Mouse (Mus musculus) limb, embryonic 15.5 days (tissue): Measurements from ENCODE around the gene 2700097O09Rik. TPM values are rescaled to one million over a fixed set of nuclear protein-coding genes. Genes with fewer than 3 reads are reported as not detected.
"Not testable (repeated sequence)": the region's sequence is repeated elsewhere in the genome, so short reads cannot be mapped to it uniquely, and the experiment has no call there.

ENCODE experiments used
- ATAC-seq: fragments of 200-750 bp; cut with Nextera tagmentation; 2 replicates; pipeline ENCODE4 v1.8.0; 2017; ENCODE audit warnings: low read depth, moderate TSS enrichment; ENCODE audit not compliant: insufficient number of reproducible peaks, low FRiP score, low TSS enrichment
- H3K27ac ChIP-seq: fragments of 300-500 bp; sonication (generic); 2 replicates; pipeline ENCODE4 v1.5.1; 2015; ENCODE audit warnings: moderate library complexity, mild to moderate bottlenecking, inconsistent platforms
- H3K27me3 ChIP-seq: fragments of 300-500 bp; sonication (generic); 2 replicates; pipeline ENCODE4 v1.6.1; 2015; ENCODE audit warnings: inconsistent platforms
- H3K36me3 ChIP-seq: fragments of 300-500 bp; sonication (generic); 2 replicates; pipeline ENCODE4 v1.6.1; 2015; ENCODE audit warnings: inconsistent platforms
- H3K4me1 ChIP-seq: fragments of 300-500 bp; sonication (generic); 2 replicates; pipeline ENCODE4 v1.6.1; 2015; ENCODE audit warnings: inconsistent platforms
- H3K4me2 ChIP-seq: fragments of 300-500 bp; sonication (generic); 2 replicates; pipeline ENCODE4 v1.6.1; 2015; ENCODE audit warnings: mild to moderate bottlenecking, inconsistent platforms
- H3K4me3 ChIP-seq: fragments of 300-500 bp; sonication (generic); 2 replicates; pipeline ENCODE4 v1.5.1; 2015; ENCODE audit warnings: mild to moderate bottlenecking, inconsistent platforms
- H3K9ac ChIP-seq: fragments of 300-500 bp; sonication (generic); 2 replicates; pipeline ENCODE4 v1.6.1; 2015; ENCODE audit warnings: inconsistent platforms
- H3K9me3 ChIP-seq: fragments of 300-500 bp; sonication (generic); 2 replicates; pipeline ENCODE4 v1.6.1; 2016; ENCODE audit warnings: inconsistent platforms
- WGBS: fragments of 180-500 bp; shearing (Covaris S2); methylation state at CpG from one replicate; pipeline ENCODE4 v1.1.7; 2015; 5-methylcytosine and 5-hydroxymethylcytosine counted together
- polyA plus RNA-seq: library from polyadenylated mRNA; unstranded; fragments of >200 nt; fragmentation: Nextera tagmentation; extraction: Ambion mirVana; gene quantifications from 2 replicates; pipeline ENCODE4 v1.2.1, GENCODE M21; 2015

Gene 2700097O09Rik
- polyA plus RNA-seq, 1 experiment from 2014 or later, result 32.7 TPM

DNA sequence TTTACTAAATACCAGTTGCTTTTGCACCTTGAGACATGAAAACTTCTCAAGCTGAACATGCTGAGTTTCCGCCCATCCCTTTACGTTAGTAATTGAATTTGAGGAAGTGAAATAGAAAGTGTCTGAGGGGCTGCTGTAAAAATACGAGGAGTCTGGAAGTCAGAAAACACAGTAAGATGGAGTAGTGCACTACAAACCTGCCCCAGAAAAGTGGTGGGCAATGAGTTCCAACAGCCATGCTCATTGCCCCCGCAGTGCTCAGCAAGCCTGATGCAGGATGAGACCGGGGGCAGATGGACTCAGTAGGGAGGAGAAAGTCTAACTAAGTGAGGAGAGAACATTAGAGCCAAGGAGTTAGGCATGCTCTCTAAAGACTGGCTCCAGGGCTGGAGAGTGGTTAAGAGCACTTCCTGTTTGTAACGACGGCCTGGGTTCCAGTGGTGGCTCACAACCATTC lies 60.5 kb downstream of the 2700097O09Rik start:
- no peak overlapping the region for H3K4me2 ChIP-seq
- no peaks in the 10 kb centered on the region for H3K36me3 ChIP-seq
- H3K9ac ChIP-seq, result no peak overlapping the region
- ATAC-seq, result no peak
- 72% methylated on average over 7 of the region's 7 CpGs for WGBS
- H3K4me3 ChIP-seq, result no peak overlapping the region
- no peaks in the 10 kb centered on the region for H3K27me3 ChIP-seq
- H3K4me1 ChIP-seq, result 0 out of 2 replicates have a peak, but pooled peaks cover 7% of the 10 kb centered on the region
- H3K9me3 ChIP-seq, result no peaks in the 10 kb centered on the region
- no peak overlapping the region for H3K27ac ChIP-seq

DNA sequence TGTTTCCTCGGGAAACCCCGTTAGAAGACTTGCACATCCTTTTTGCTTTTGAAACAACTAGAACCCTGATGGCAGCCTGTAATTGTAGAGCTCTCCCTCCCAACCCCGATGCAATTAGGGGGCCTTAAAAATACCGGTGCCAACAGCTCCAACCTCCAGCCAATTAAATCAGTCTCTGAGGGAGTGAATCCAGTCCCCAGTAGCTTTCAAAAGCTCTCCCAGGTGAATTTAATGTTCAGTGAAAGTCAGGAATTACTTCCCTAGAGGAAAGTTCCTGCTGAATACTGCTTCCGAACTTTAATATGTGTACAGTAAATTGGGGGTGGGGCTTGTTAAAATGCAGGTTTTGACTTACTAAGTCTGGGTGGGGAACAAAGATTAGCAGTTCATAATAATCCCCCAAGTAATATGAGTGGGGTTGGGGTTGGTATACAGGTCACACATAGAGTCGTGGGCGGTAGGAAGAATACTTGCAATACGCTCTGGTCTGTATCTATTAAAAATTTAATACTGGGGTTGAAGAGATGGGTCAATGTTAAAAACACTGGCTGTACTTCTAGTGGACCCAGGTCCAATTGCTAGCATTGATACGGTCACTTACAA lies 62.7 kb downstream of the 2700097O09Rik start:
- H3K36me3 ChIP-seq, result no peaks in the 10 kb centered on the region
- no peaks in the 10 kb centered on the region for H3K27me3 ChIP-seq
- 30% methylated on average over 9 of the region's 9 CpGs for WGBS
- no peak overlapping the region for H3K4me3 ChIP-seq
- H3K9ac ChIP-seq, result no peak overlapping the region
- H3K4me2 ChIP-seq, result no peak overlapping the region
- 0 out of 2 replicates have a peak, but pooled peaks cover 7% of the 10 kb centered on the region for H3K4me1 ChIP-seq
- no peak for ATAC-seq
- H3K9me3 ChIP-seq, result no peaks in the 10 kb centered on the region
- H3K27ac ChIP-seq, result no peak overlapping the region

DNA sequence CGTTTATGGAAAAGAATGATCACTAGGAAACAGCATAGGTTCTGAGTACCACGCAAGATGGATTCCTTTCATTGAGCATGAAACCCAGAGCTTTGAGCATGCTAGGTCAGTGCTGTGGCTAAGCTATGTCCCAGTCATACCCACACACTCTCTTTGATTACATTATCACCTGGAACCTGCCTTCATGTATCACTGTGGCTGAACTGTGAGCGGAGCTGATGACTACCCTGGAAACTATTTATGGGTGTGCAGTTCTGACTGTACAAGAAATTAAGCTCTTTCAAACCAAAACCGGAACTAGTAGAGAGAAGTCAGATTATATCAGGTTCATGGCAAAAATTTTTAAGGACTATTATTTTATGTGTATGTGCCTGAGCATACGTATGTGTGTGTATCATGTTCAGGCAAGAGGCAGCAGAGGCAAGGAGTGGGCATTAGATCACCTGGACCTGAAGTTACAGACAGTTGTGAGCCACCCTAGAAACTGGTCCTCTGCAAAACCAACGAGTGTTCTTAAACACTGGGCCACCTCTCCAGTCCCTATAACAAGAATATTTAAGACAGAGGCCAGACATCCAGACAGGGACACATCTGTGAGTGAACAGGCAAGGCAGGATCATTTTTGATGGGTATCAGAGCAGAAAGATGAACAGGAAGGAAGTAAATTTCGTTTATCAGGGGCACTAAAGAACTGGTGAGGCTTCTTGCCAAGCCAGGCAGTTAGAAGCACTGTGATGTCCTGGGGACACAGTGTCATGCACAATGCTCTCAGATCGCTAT lies 63.4 kb downstream of the 2700097O09Rik start:
- Histone ChIP-seq H3K9me3 (no peaks in the 10 kb centered on the region), H3K4me1 (0 out of 2 replicates have a peak, but pooled peaks cover 7% of the 10 kb centered on the region), H3K4me3 (no peak overlapping the region), H3K27ac (no peak overlapping the region), H3K9ac (no peak overlapping the region), H3K36me3 (no peaks in the 10 kb centered on the region), H3K27me3 (no peaks in the 10 kb centered on the region), H3K4me2 (no peak overlapping the region)
- WGBS, result 49% methylated on average over 8 of the region's 8 CpGs
- ATAC-seq, result no peak

DNA sequence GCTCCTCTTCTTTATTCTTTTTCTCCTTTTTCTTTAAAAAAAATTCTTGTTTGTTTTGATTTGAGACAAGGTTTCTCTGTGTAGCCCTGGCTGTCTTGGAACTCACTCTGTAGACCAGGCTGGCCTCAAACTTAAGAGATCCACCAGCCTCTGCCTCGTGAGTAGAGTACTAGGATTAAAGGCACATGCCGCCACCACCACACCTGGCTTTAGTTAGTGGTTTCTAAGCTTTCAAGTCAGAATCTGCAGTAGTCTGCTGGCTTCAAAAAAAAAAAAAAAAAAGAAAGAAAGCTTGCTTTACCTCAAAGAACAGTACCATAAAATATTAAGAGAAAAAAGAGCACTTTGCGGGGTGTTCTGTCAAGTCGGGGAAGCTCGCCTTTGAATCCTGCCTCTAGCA lies 64.5 kb downstream of the 2700097O09Rik start:
- H3K4me2 ChIP-seq, result no peak overlapping the region

DNA sequence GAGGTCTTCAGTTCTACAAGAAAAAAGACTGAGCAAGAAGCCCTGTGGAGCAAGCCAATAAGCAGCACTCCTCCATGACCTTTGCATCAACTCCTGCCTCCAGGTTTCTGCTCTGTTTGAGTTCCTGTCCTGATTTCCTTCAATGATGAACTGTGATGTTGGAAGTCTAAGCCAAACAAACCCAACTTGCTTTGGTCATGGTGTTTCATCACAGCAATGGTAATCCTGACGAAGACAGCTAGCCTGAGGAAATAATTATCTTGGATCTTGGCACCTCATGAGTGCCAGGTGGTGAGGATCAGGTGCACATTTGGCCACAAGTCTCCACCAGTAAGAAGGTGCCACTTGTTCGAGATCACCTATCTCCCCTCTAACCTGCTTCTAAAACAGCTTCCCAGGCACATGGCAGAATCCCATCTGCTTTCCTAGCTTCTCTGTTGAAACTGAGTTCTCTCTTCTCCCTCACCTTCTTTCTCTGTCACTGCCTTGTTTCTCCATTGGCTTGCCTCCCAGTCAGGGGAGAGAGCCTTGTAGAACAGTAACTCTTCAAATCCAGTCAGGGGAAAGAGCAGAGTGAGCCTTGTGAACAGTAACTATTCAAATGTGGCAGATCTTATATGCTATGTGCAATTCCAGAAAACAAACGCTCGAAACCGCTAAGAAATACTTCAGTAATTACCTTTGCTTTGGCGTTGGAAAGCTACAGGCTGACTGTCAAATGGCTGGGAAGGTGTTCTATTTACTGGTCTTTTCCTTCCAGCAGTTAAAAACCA lies 66.1 kb downstream of the 2700097O09Rik start, which contains the start of gene Baz1a:
TSS of gene Baz1a (minus strand) at position 723 of the 773 bp plus-strand sequence.
- no peak within 1 kb of the TSS for H3K27ac ChIP-seq
- H3K36me3 ChIP-seq, result no peaks in the 10 kb centered on the region
- WGBS, result 73% methylated on average over 6 of the region's 6 CpGs
- H3K9ac ChIP-seq, result no peak within 1 kb of the TSS
- no peak for ATAC-seq
- no peak within 1 kb of the TSS for H3K4me3 ChIP-seq
- H3K27me3 ChIP-seq, result no peaks in the 10 kb centered on the region
- H3K4me1 ChIP-seq, result 0 out of 2 replicates have a peak, but pooled peaks cover 7% of the 10 kb centered on the region
- no peaks in the 10 kb centered on the region for H3K9me3 ChIP-seq
- no peak within 1 kb of the TSS for H3K4me2 ChIP-seq

More for the DNA sequence above, 64.5 kb downstream of the 2700097O09Rik start:
- Histone ChIP-seq H3K4me3 (no peak overlapping the region), H3K9me3 (no peaks in the 10 kb centered on the region), H3K27me3 (no peaks in the 10 kb centered on the region), H3K27ac (no peak overlapping the region), H3K9ac (no peak overlapping the region), H3K4me1 (0 out of 2 replicates have a peak, but pooled peaks cover 7% of the 10 kb centered on the region), H3K36me3 (no peaks in the 10 kb centered on the region)
- ATAC-seq, result no peak
- WGBS, result 26% methylated on average over 5 of the region's 5 CpGs

DNA sequence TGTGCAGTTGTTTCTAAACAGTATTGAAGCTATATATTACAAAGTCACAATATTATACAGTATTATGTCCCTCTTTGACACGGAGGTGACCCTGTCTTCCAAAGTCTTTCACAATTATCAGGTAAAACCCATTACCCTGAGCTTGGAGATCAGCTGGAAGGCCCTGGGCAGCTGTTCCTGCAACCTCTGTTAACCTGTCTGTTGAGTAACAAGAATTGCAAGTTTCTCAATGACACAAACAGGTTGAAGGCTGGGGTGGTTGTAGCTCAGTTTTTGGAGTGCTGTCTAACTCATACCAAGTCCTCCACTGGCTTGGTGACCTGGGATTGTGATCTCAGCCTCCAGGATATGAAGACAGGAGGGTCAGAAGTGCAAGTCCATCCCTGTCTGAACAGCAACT lies 66.9 kb downstream of the 2700097O09Rik start:
- H3K4me2 ChIP-seq, result no peak overlapping the region
- no peaks in the 10 kb centered on the region for H3K9me3 ChIP-seq
- H3K36me3 ChIP-seq, result no peaks in the 10 kb centered on the region
- WGBS, result 76% methylated on average over 1 of the region's 1 CpGs
- ATAC-seq, result no peak
- no peak overlapping the region for H3K4me3 ChIP-seq
- H3K27ac ChIP-seq, result no peak overlapping the region
- H3K9ac ChIP-seq, result no peak overlapping the region
- no peaks in the 10 kb centered on the region for H3K27me3 ChIP-seq
- 0 out of 2 replicates have a peak, but pooled peaks cover 7% of the 10 kb centered on the region for H3K4me1 ChIP-seq

DNA sequence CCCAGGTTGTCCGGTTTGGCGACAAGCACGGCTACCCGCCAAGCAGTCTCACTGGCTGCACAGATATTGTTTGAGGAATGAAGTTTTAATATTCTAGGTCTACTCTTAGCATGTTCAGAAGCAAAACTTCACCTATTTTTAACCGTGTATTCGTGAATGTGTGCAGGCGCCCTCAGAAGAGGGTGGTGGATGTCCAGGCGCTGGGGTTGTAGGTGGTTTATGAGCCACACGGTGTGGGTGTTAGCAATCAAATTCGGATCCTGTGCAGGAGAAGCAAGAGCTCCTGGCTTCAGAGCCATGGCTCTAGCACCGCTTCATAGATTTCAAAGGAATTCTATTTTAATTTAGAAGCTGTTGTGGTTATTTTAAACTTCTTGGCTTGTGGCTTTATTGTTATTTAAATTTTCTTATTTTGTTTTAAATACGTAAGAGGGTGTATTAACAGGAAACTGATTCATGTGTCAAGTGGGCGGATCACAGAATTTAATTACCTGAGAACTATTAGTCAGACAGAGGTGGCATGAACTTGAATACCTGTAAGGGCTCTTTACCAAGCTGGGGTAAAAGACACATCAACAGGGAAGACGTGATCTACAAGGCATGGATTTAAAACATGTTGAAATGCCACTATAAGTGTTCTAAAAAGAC lies 72.4 kb downstream of the 2700097O09Rik start:
- Histone ChIP-seq H3K9me3 (no peaks in the 10 kb centered on the region), H3K4me2 (no peak overlapping the region), H3K27ac (no peak overlapping the region), H3K9ac (no peak overlapping the region), H3K27me3 (no peaks in the 10 kb centered on the region), H3K36me3 (no peaks in the 10 kb centered on the region), H3K4me1 (no peaks in the 10 kb centered on the region), H3K4me3 (no peak overlapping the region)
- no peak for ATAC-seq
- WGBS, result 72% methylated on average over 14 of the region's 14 CpGs

DNA sequence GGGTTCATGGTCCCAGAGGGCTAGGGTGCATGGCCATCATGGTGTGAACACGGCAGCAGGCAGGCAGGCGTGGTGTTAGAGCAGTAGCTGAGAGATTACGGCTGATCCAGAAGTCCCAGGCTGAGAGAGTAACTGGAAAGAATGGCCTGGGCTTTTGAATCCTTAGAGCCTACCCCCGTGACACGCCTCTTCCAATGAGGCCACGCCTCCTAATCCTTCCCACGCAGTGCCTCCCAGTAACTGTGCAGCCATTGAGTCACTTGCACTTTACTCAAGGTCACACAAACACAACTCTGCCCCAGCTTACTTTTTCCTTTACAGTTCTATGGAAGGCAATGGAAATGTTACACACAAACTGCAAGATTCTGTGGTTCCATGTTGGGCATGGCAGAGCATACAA lies 73.8 kb downstream of the 2700097O09Rik start:
- H3K4me2 ChIP-seq, result no peak overlapping the region
- H3K27me3 ChIP-seq, result no peaks in the 10 kb centered on the region
- no peaks in the 10 kb centered on the region for H3K4me1 ChIP-seq
- ATAC-seq, result no peak
- WGBS, result 93% methylated on average over 7 of the region's 7 CpGs
- H3K9me3 ChIP-seq, result no peaks in the 10 kb centered on the region
- no peak overlapping the region for H3K9ac ChIP-seq
- no peak overlapping the region for H3K4me3 ChIP-seq
- no peaks in the 10 kb centered on the region for H3K36me3 ChIP-seq
- no peak overlapping the region for H3K27ac ChIP-seq

DNA sequence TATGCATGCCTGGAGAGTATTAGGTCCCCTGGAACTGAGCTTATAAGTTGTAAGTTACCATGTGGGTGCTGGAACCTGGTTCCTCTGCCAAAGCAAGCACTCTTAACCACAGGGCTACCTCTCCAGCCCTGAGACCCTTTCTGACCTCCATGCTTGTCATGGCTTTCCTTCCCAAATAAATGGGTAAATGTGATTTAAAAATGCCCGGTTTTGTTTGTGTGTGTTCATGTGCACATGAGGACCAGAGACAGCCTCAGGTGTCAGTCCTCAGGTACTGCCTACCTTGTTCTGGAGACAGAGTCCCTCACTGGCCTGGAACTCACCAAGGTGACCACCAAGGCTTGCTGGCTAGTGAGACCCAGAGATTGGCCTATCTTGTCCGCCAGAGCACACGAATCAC lies 75.5 kb downstream of the 2700097O09Rik start:
- H3K27ac ChIP-seq, result no peak overlapping the region
- no peaks in the 10 kb centered on the region for H3K36me3 ChIP-seq
- H3K27me3 ChIP-seq, result no peaks in the 10 kb centered on the region
- H3K4me2 ChIP-seq, result no peak overlapping the region
- ATAC-seq, result no peak
- H3K4me3 ChIP-seq, result no peak overlapping the region
- no peak overlapping the region for H3K9ac ChIP-seq
- 82% methylated on average over 3 of the region's 3 CpGs for WGBS
- H3K9me3 ChIP-seq, result no peaks in the 10 kb centered on the region
- no peaks in the 10 kb centered on the region for H3K4me1 ChIP-seq

DNA sequence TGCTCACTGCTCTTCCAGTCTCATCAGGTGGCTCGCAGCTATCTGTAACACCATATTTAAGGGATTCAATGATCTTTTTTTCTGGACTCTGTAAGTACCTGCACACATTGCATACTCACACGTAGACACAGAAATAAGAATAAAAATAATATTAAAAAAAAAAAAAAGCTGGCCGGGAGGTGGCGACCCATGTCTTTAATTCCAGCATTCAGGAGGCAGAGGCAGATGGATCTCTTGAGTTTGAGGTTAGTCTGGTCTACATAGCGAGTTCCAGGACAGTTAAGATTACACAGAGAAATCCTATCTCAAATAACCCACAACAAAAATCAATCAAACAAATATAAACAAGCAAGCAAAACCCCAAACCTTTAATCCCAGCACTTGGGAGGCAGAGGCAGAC lies 76.1 kb downstream of the 2700097O09Rik start:
- Histone ChIP-seq H3K27ac (no peak overlapping the region), H3K9ac (no peak overlapping the region), H3K27me3 (no peaks in the 10 kb centered on the region), H3K36me3 (no peaks in the 10 kb centered on the region), H3K4me3 (no peak overlapping the region), H3K9me3 (no peaks in the 10 kb centered on the region), H3K4me2 (no peak overlapping the region), H3K4me1 (no peaks in the 10 kb centered on the region)
- no peak for ATAC-seq
- WGBS, result 85% methylated on average over 5 of the region's 5 CpGs

DNA sequence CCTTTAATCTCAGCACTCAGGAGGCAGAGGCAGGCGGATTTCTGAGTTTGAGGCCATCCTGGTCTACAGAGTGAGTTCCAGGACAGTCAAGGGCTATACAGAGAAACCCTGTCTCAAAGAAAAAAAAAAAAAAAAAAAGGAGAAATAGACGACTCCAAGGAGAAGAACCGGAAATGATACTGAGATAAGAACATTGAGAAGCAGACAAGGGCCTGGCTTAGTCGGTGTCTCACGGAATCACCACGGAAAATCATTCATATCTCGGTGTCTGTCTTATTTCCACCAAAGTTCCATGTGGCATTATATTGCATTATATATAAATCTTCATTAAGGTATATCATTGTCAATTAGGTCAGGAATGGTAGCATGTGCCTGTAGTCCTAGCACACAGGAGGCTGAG lies 77.4 kb downstream of the 2700097O09Rik start:
- not testable (repeated sequence) for H3K4me1 ChIP-seq, ATAC-seq, H3K4me2 ChIP-seq, H3K36me3 ChIP-seq, H3K27ac ChIP-seq, H3K27me3 ChIP-seq, H3K9ac ChIP-seq, H3K4me3 ChIP-seq, H3K9me3 ChIP-seq
- 85% methylated on average over 6 of the region's 7 CpGs for WGBS
